Mouse (Mus musculus) bone marrow macrophage, adult 2 months (primary cell): ENCODE results near the gene Slc30a4.

Source experiments
- CTCF ChIP-seq: IDR thresholded peaks from 2 replicates; pipeline ENCODE4 v1.5.1; 2012; ENCODE audit warnings: low read depth, mild to moderate bottlenecking, low read length, moderate library complexity
- POLR2A ChIP-seq: IDR thresholded peaks from 2 replicates; pipeline ENCODE4 v1.6.1; 2012; ENCODE audit warnings: mild to moderate bottlenecking, low read depth, low read length, borderline replicate concordance

- no peak for TF ChIP-seq CTCF
- no peak for TF ChIP-seq POLR2A
Observed at GRCm38 (mm10) chr2:122667856-122668255, 34.6 kb downstream of the Slc30a4 start.
